Mouse (Mus musculus): Measurements from ENCODE around the gene Cbfa2t3. TPM values are rescaled to one million over a fixed set of nuclear protein-coding genes. Genes with fewer than 3 reads are reported as not detected.

Cbfa2t3 gene
- polyA plus RNA-seq, 1 experiment from 2014 or later, result 10.4 TPM

DNA sequence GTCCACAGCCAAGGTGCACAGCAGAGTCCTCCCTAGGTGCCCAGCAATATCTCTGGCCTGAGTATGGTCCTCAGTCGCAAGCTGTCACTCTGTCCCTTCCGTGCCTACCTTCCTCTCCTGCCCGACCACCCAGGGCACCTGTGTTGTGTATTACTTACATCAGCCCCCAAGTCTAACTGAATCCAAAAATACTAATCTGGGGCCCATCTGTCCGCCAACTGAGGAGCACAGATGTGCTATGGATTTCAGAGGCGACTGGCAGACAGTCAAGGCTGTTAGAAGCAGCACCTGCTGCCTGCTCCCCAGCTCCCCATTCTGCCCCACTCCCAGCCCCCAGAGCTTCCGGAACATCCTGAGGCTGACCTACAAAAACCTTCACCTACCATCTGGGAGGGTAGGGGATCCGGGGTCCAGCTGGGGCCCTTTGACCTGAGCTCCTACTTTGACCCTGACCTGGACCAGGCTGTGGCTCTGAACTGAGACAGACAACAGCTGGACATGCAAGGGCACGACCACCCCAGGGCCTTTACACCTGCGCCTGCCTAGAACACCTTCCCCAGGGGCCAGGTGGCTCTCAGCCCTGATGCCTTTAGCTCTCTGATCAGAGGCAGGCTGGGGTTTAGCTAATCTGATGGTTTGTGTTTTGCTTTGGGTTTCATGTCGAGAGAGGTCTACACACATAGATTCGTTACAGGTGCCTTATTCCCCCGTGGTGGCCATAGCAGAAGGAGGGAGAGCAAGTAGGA is 13.7 kb upstream of the Cbfa2t3 start:
- no peak for ATAC-seq
- Histone ChIP-seq H3K27ac (ENCODE audit: low read depth, low read length) (no peak overlapping the region), H3K4me2 (ENCODE audit: low read length) (no peak overlapping the region), H3K9ac (ENCODE audit: low read length) (no peak overlapping the region), H3K27me3 (replicated peaks; ENCODE audit: control insufficient read depth, insufficient read depth, low read length) (no peaks in the 10 kb centered on the region), H3K4me3 (ENCODE audit: low read depth, low read length) (no peak overlapping the region), H3K9me3 (replicated peaks; ENCODE audit: control insufficient read depth, low read length) (no peaks in the 10 kb centered on the region), H3K36me3 (ENCODE audit: control insufficient read depth, insufficient read depth, low read length) (no peaks in the 10 kb centered on the region), H3K4me1 (ENCODE audit: control insufficient read depth, insufficient read depth, low read length) (peaks cover 4% of the 10 kb centered on the region)
- DNase-seq (ENCODE audit: low spot score), result peak; percentile 39
- WGBS, result 70% methylated on average over 12 of the region's 12 CpGs

DNA sequence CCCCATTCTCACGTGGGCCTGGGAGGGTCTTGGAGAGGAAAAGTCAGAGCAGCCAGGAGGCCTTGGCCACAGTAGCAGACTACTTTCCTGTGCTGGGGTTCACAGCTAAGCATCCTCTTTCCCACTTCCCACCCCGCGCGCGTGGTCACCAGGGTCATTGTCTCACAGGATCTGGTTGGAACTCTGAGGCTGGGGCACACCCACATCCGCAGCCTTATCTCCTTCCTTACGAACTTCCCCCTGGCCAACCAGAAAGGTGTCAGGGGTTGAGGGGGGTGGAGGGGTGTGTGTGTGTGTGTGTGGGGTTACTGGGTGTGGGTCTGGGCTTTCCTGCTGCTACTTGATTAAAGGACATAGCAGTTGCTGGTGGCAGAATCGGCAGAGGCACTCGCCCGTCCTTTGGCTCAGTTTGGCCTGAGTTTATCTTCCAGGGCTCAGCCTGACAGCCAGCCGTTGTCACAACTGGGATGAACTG is 13.0 kb upstream of the Cbfa2t3 start:
- 78% methylated on average over 11 of the region's 11 CpGs for WGBS
- no peak overlapping the region for H3K4me2 ChIP-seq (ENCODE audit: low read length)
- H3K4me1 ChIP-seq (ENCODE audit: control insufficient read depth, insufficient read depth, low read length), result peaks cover 4% of the 10 kb centered on the region
- no peak for DNase-seq (ENCODE audit: low spot score)
- no peaks in the 10 kb centered on the region for H3K9me3 ChIP-seq (replicated peaks; ENCODE audit: control insufficient read depth, low read length)
- H3K27ac ChIP-seq (ENCODE audit: low read depth, low read length), result no peak overlapping the region
- H3K9ac ChIP-seq (ENCODE audit: low read length), result no peak overlapping the region
- no peak overlapping the region for H3K4me3 ChIP-seq (ENCODE audit: low read depth, low read length)
- H3K36me3 ChIP-seq (ENCODE audit: control insufficient read depth, insufficient read depth, low read length), result no peaks in the 10 kb centered on the region
- no peak for ATAC-seq
- H3K27me3 ChIP-seq (replicated peaks; ENCODE audit: control insufficient read depth, insufficient read depth, low read length), result no peaks in the 10 kb centered on the region

DNA sequence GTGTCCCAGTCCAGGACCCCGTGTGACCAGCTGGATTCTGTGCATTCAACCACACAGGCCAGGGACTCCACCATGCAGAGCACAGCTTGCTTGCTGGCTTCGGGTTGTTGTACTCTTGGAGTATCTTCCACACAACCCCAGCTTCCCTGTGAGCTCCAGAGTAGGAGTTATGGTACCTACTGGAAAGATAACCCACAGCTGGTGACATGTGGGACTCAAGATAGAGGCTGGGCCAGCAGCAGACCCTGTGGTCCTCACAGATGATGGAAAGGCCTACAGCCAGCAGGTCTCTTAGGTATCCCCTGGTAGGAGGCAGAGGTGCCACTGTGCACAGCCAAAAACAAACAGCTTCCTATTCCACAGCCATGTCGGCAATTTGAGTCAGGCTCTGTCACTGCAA is 12.6 kb upstream of the Cbfa2t3 start:
- no peaks in the 10 kb centered on the region for H3K36me3 ChIP-seq (ENCODE audit: control insufficient read depth, insufficient read depth, low read length)
- H3K4me2 ChIP-seq (ENCODE audit: low read length), result no peak overlapping the region
- DNase-seq (ENCODE audit: low spot score) (no peak), ATAC-seq (no peak)
- H3K9me3 ChIP-seq (replicated peaks; ENCODE audit: control insufficient read depth, low read length), result no peaks in the 10 kb centered on the region
- no peak overlapping the region for H3K9ac ChIP-seq (ENCODE audit: low read length)
- H3K4me1 ChIP-seq (ENCODE audit: control insufficient read depth, insufficient read depth, low read length), result peaks cover 4% of the 10 kb centered on the region
- 82% methylated on average over 3 of the region's 3 CpGs for WGBS
- H3K27me3 ChIP-seq (replicated peaks; ENCODE audit: control insufficient read depth, insufficient read depth, low read length), result no peaks in the 10 kb centered on the region
- H3K27ac ChIP-seq (ENCODE audit: low read depth, low read length), result no peak overlapping the region
- no peak overlapping the region for H3K4me3 ChIP-seq (ENCODE audit: low read depth, low read length)

DNA sequence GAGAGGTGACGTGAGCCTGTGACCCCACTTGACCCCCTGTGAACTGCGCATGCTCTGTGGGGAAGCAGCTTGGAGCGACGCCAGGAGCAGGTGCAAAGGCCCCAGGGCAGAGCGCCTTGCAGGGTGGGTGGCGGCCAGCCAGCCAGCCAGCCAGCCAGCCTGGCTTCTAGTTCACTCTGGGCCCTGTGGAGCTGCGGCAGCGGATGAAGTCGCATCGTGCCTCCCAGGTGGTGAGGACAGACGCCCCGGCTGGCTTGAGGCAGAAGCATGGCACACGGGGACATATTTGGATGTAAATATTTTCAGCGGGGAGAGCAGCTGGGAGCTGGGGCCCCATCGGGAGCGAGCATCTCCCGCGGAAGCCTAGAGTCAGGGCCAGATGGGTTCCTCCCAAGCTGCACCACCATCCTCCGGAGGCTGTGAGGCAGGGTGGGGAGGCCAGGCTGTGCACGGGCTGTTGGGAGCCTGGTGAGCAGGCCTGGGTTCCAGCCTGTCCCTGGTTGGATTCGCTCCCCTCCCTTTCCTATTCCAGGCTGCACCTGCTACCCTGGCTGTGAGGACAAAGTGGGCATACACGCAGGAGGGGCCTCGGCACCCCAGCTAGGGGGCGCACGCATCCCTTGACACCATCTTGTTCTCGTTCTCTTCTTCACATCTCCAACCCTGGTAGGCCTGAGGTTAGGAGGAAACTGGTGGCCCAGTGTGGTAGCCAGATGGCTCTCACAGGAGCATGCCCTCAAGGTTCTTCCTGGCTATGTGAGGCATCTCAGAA is 10.6 kb upstream of the Cbfa2t3 start:
- WGBS, result 31% methylated on average over 26 of the region's 26 CpGs
- Histone ChIP-seq H3K36me3 (ENCODE audit: control insufficient read depth, insufficient read depth, low read length) (no peaks in the 10 kb centered on the region), H3K4me1 (ENCODE audit: control insufficient read depth, insufficient read depth, low read length) (peaks cover 9% of the 10 kb centered on the region), H3K4me3 (ENCODE audit: low read depth, low read length) (no peak overlapping the region), H3K4me2 (ENCODE audit: low read length) (no peak overlapping the region), H3K9ac (ENCODE audit: low read length) (no peak overlapping the region), H3K9me3 (replicated peaks; ENCODE audit: control insufficient read depth, low read length) (no peaks in the 10 kb centered on the region), H3K27me3 (replicated peaks; ENCODE audit: control insufficient read depth, insufficient read depth, low read length) (no peaks in the 10 kb centered on the region), H3K27ac (ENCODE audit: low read depth, low read length) (peak overlapping the region; percentile 57; the same call in 1 of the 2 replicates)
- DNase-seq (ENCODE audit: low spot score) (peak; percentile 79), ATAC-seq (peak; percentile 90)

DNA sequence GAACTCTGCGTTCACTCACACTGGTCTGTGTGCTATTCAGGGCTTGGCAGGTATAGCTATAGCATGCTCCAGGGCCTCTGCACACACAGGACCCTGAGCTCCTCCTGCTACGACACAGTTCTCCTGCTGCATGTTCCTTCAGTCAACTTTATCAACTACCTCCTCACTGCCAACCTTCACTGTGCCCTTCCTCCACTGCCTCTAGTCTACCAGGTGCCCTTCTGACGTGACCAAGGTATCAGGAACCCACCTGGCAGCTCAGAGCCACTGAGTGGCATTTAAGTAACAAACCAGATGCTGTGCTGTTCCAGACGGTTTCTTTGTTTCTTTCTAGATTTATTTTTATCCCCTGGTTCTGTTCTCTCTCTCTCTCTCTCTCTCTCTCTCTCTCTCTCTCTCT is 8.3 kb upstream of the Cbfa2t3 start:
- Histone ChIP-seq H3K4me3 (ENCODE audit: low read depth, low read length) (no peak overlapping the region), H3K27me3 (replicated peaks; ENCODE audit: control insufficient read depth, insufficient read depth, low read length) (no peaks in the 10 kb centered on the region), H3K4me2 (ENCODE audit: low read length) (no peak overlapping the region), H3K9me3 (replicated peaks; ENCODE audit: control insufficient read depth, low read length) (no peaks in the 10 kb centered on the region), H3K9ac (ENCODE audit: low read length) (no peak overlapping the region), H3K4me1 (ENCODE audit: control insufficient read depth, insufficient read depth, low read length) (peaks cover 9% of the 10 kb centered on the region), H3K27ac (ENCODE audit: low read depth, low read length) (no peak overlapping the region), H3K36me3 (ENCODE audit: control insufficient read depth, insufficient read depth, low read length) (no peaks in the 10 kb centered on the region)
- ATAC-seq, result no peak
- no peak for DNase-seq (ENCODE audit: low spot score)
- WGBS, result 55% methylated on average over 4 of the region's 4 CpGs

DNA sequence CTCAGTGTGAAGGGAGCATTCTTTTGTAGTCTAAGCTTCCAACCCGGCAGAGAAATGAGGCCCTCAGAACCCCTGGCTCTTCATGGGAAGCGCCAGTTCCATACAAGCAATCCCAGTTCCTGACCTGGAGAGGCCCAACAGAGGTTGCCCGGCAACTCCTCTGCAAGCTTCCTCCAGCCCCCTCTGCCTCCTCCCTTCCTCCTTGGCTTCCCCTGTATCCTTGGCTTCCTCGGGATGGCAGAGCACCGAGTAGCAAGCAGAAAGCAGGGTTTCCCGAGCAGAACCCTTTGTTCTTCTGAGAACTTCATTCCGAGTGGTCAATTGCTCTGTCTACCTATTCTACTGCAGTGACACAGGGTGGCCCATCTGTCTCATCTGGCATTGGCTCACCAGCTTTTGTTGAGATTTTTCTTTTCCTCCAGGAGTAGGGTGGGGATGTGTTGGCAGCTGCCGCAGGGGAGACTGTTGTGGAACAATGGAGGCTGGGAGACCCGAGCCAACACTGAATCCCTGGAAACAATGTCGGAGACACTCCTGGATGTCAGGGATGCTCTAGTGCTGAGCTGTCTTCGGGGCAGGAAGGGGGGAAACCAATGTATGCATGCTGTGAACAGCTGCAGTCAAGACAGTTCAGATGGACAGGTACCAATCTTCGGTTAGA is 7.1 kb upstream of the Cbfa2t3 start:
- 34% methylated on average over 12 of the region's 12 CpGs for WGBS

DNA sequence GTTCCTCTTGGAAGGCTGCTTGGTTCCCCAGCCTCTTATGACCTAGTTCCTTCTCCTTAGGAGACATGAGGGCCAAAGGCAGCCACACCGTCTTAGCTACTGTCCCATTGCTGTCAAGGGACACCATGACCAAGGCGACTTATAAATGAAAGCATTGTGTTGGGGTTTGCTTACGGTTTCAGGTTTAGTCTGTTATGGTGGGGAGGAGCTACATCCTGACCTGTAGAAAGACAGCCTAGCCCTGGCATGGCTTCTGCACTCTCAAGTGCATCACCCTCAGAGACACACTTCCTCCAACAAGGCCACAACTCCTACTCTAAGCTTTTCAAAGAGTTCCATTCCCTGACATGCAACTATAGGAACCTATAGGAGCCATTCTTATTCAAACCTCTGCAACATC is 5.7 kb upstream of the Cbfa2t3 start:
- H3K9me3 ChIP-seq (replicated peaks; ENCODE audit: control insufficient read depth, low read length), result no peaks in the 10 kb centered on the region
- H3K4me3 ChIP-seq (ENCODE audit: low read depth, low read length), result no peak overlapping the region
- 86% methylated on average over 3 of the region's 3 CpGs for WGBS
- peaks cover 6% of the 10 kb centered on the region for H3K4me1 ChIP-seq (ENCODE audit: control insufficient read depth, insufficient read depth, low read length)
- H3K36me3 ChIP-seq (ENCODE audit: control insufficient read depth, insufficient read depth, low read length), result no peaks in the 10 kb centered on the region
- H3K27ac ChIP-seq (ENCODE audit: low read depth, low read length), result no peak overlapping the region
- H3K9ac ChIP-seq (ENCODE audit: low read length), result no peak overlapping the region
- no peak for ATAC-seq
- no peak for DNase-seq (ENCODE audit: low spot score)
- no peak overlapping the region for H3K4me2 ChIP-seq (ENCODE audit: low read length)
- H3K27me3 ChIP-seq (replicated peaks; ENCODE audit: control insufficient read depth, insufficient read depth, low read length), result 0 out of 2 replicates have a peak, but pooled peaks cover 2% of the 10 kb centered on the region

More for the DNA sequence above, 7.1 kb upstream of the Cbfa2t3 start:
- Histone ChIP-seq H3K4me2 (ENCODE audit: low read length) (no peak overlapping the region), H3K36me3 (ENCODE audit: control insufficient read depth, insufficient read depth, low read length) (no peaks in the 10 kb centered on the region), H3K4me3 (ENCODE audit: low read depth, low read length) (no peak overlapping the region), H3K27ac (ENCODE audit: low read depth, low read length) (no peak overlapping the region), H3K4me1 (ENCODE audit: control insufficient read depth, insufficient read depth, low read length) (peaks cover 9% of the 10 kb centered on the region), H3K9ac (ENCODE audit: low read length) (no peak overlapping the region), H3K27me3 (replicated peaks; ENCODE audit: control insufficient read depth, insufficient read depth, low read length) (no peaks in the 10 kb centered on the region), H3K9me3 (replicated peaks; ENCODE audit: control insufficient read depth, low read length) (no peaks in the 10 kb centered on the region)
- DNase-seq (ENCODE audit: low spot score) (peak; percentile 10), ATAC-seq (no peak)

DNA sequence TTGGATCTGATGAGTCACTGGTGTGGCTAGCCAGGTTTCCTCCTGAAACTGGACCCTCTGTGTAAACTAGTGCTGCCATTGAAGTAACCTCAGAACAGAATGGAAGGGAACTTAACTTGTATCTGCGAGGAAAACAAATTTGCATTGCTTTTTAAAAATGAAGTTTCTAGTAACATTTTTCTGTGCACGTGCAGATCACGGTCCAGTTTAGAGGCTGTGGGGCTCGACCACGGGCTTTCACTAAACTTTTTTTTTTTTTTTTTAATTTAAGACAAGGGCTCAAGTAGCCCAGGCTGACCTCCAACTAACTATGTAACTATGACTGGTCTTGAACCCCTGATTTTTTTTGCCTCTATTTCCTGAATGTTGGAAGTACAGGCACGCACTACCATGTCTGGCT is 4.0 kb upstream of the Cbfa2t3 start:
- Histone ChIP-seq H3K36me3 (ENCODE audit: control insufficient read depth, insufficient read depth, low read length) (no peaks in the 10 kb centered on the region), H3K9ac (ENCODE audit: low read length) (no peak overlapping the region), H3K9me3 (replicated peaks; ENCODE audit: control insufficient read depth, low read length) (no peaks in the 10 kb centered on the region), H3K4me1 (ENCODE audit: control insufficient read depth, insufficient read depth, low read length) (0 out of 2 replicates have a peak, but pooled peaks cover 5% of the 10 kb centered on the region), H3K4me3 (ENCODE audit: low read depth, low read length) (no peak overlapping the region), H3K4me2 (ENCODE audit: low read length) (no peak overlapping the region), H3K27ac (ENCODE audit: low read depth, low read length) (no peak overlapping the region), H3K27me3 (replicated peaks; ENCODE audit: control insufficient read depth, insufficient read depth, low read length) (0 out of 2 replicates have a peak, but pooled peaks cover 2% of the 10 kb centered on the region)
- no peak for ATAC-seq
- DNase-seq (ENCODE audit: low spot score), result no peak
- 84% methylated on average over 6 of the region's 6 CpGs for WGBS

All from forebrain, embryonic 14.5 days (tissue).